Mouse (Mus musculus) forebrain, postnatal 0 days (tissue): ENCODE measurements at regions not wholly inside any gene's neighbourhood (a gene's known extent, or its start where the extent isn't known, plus 50 kb on each side); places are given as distances from the start of the nearest gene placed in this dataset.

Experiments
- ATAC-seq: fragments of 200-750 bp; cut with Nextera tagmentation; 2 replicates; pipeline ENCODE4 v1.8.0; 2017; ENCODE audit warnings: mild to moderate bottlenecking, moderate library complexity
- DNase-seq: peaks from one replicate; pipeline ENCODE4 v3.0.0-alpha.2; 2015
- H3K27ac ChIP-seq: fragments of 300-500 bp; sonication (generic); 2 replicates; pipeline ENCODE4 v1.5.1; 2014; ENCODE audit warnings: low read depth, mild to moderate bottlenecking, antibody characterized with exemption, low read length, moderate library complexity, mixed read lengths
- H3K27me3 ChIP-seq: fragments of 300-500 bp; sonication (generic); 2 replicates; pipeline ENCODE4 v1.6.1; 2014; ENCODE audit warnings: mild to moderate bottlenecking, low read length, mixed read lengths; ENCODE audit not compliant: insufficient read depth
- H3K36me3 ChIP-seq: fragments of 300-500 bp; sonication (generic); 2 replicates; pipeline ENCODE4 v1.6.1; 2014; ENCODE audit warnings: mild to moderate bottlenecking, moderate library complexity; ENCODE audit not compliant: insufficient read depth
- H3K4me1 ChIP-seq: fragments of 300-500 bp; sonication (generic); 2 replicates; pipeline ENCODE4 v1.6.1; 2014; ENCODE audit warnings: antibody characterized with exemption; ENCODE audit not compliant: insufficient read depth
- H3K4me2 ChIP-seq: fragments of 300-500 bp; sonication (generic); 2 replicates; pipeline ENCODE4 v1.6.1; 2014; ENCODE audit warnings: low read depth, mild to moderate bottlenecking, moderate library complexity
- H3K4me3 ChIP-seq: fragments of 300-500 bp; sonication (generic); 2 replicates; pipeline ENCODE4 v1.5.1; 2014; ENCODE audit warnings: low read depth, low read length, mixed read lengths
- H3K9ac ChIP-seq: fragments of 300-500 bp; sonication (generic); 2 replicates; pipeline ENCODE4 v1.6.1; 2014; ENCODE audit warnings: mild to moderate bottlenecking
- H3K9me3 ChIP-seq: fragments of 300-500 bp; sonication (generic); 2 replicates; pipeline ENCODE4 v1.6.1; 2016; ENCODE audit warnings: low read length
- CTCF ChIP-seq: sonication (generic); IDR thresholded peaks from 2 replicates; pipeline ENCODE4 v1.5.1; 2016; ENCODE audit warnings: antibody characterized with exemption, control low read depth, low read depth
- WGBS: fragments of 180-500 bp; shearing (Covaris S2); extraction: QIAGEN DNeasy Blood & Tissue Kit; methylation state at CpG from one replicate; pipeline ENCODE4 v1.1.7; 2014; 5-methylcytosine and 5-hydroxymethylcytosine counted together

DNA sequence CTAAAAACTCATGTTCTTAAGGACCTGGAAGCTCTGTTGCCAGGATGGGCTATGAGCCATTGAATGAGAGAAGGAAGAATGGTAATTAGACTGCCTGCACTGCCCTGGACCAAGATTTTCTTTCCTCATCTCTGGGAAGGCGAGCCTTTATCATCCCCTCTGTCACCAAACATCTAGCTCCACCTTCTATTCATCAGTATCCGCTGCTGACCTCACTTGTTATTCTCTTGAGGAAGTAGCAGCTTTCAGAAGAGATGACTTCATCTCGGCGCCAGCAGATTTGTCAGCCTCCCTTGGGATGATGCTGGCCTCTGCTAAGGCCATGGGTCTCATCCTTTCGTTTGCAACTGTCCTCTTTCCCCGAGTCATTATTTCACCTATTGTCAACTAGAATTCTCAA is 67.5 kb upstream of the Tcf21 start:
- ATAC-seq (no peak), DNase-seq (no peak)
- H3K9me3 ChIP-seq: no peaks in the 10 kb centered on the region
- no peak overlapping the region for H3K4me2 ChIP-seq
- 79% methylated on average over 6 of the region's 6 CpGs for WGBS
- H3K36me3 ChIP-seq: no peaks in the 10 kb centered on the region
- H3K27me3 ChIP-seq: no peaks in the 10 kb centered on the region
- no peak overlapping the region for H3K9ac ChIP-seq
- no peaks in the 10 kb centered on the region for H3K4me1 ChIP-seq
- no peak overlapping the region for H3K27ac ChIP-seq
- no peak for TF ChIP-seq CTCF
- H3K4me3 ChIP-seq: no peak overlapping the region

DNA sequence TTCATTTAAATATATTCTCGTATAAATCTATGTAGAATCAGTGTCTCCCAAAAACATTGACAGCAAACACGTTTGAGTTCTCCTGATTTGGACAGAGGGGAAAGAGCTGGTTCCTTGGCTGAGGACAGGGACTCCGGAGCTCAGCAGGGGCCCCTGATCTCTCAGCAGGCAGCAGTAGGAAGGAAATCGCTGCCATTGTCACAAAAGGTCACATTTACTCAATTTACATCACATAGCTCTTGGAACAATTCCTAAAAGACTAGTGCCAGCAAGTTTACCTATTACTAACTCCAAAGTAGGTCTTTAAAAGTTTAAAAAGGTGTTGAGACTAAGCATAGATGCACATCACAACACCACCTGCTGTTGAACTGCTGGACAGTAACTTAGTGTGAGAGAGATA is 59.7 kb upstream of the Tcf21 start:
- H3K27me3 ChIP-seq: no peaks in the 10 kb centered on the region
- WGBS: 29% methylated on average over 4 of the region's 4 CpGs
- H3K36me3 ChIP-seq: no peaks in the 10 kb centered on the region
- DNase-seq (no peak), ATAC-seq (no peak)
- H3K27ac ChIP-seq: no peak overlapping the region
- TF ChIP-seq CTCF: no peak
- H3K4me3 ChIP-seq: no peak overlapping the region
- no peak overlapping the region for H3K9ac ChIP-seq
- H3K4me1 ChIP-seq: no peaks in the 10 kb centered on the region
- no peak overlapping the region for H3K4me2 ChIP-seq
- no peaks in the 10 kb centered on the region for H3K9me3 ChIP-seq

DNA sequence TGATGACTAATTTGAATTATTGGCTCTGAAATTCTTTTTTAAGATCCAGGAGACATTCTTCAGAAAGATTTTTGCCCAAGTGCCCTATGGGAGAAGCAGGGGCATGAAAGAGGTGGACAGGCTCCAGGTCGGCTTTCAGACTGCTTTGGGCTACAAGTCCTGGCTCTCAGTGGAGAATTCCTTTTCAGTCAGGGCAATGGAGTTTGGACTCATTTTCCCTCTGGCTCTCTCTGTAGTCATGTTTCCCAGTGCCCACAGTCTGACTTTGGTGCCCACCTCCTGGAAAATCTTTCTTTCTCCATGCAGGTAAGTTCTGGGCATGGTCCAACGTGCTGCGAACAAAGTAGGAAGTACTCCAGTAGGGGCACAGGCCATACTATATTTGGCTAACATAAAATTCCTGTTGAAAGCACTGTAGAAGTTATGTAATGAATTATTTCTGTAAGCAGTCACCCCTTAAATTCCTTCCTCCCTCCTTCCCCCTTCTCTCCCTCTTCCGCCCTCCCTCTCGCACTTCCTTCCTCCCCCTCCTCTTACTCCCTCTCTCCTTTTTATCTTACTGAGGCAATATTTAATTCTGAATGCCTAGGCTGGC is 57.7 kb upstream of the Tcf21 start:
- Histone ChIP-seq H3K4me3 (no peak overlapping the region), H3K27ac (no peak overlapping the region), H3K4me1 (no peaks in the 10 kb centered on the region), H3K4me2 (no peak overlapping the region), H3K36me3 (no peaks in the 10 kb centered on the region), H3K9ac (no peak overlapping the region), H3K9me3 (no peaks in the 10 kb centered on the region), H3K27me3 (no peaks in the 10 kb centered on the region)
- ATAC-seq (no peak), DNase-seq (no peak)
- TF ChIP-seq CTCF: no peak
- WGBS: 78% methylated on average over 5 of the region's 5 CpGs

DNA sequence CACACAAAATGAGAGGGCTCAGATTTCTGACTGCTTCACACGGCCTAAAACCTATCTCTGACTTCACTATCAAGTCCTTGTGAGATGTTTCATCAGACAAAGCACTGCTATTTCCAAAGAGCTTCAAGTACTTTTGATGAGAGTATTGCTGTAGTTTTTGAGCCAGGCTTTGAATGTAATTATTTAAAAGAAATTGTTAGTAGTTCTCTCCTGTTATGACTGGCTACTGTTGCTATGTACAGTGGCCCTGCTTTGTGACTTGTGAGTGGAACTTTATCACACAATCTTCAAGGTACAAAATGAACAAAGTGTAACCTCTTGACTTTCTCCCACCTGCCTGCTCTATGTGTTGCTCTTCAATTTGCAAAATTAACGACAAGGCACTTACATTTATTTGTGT is 57.1 kb upstream of the Tcf21 start:
- no peaks in the 10 kb centered on the region for H3K4me1 ChIP-seq
- no peak overlapping the region for H3K27ac ChIP-seq
- no peaks in the 10 kb centered on the region for H3K36me3 ChIP-seq
- ATAC-seq: no peak
- H3K4me3 ChIP-seq: no peak overlapping the region
- 74% methylated on average over 2 of the region's 2 CpGs for WGBS
- no peak overlapping the region for H3K4me2 ChIP-seq
- H3K27me3 ChIP-seq: no peaks in the 10 kb centered on the region
- no peak for TF ChIP-seq CTCF
- no peaks in the 10 kb centered on the region for H3K9me3 ChIP-seq
- DNase-seq: no peak
- H3K9ac ChIP-seq: no peak overlapping the region

DNA sequence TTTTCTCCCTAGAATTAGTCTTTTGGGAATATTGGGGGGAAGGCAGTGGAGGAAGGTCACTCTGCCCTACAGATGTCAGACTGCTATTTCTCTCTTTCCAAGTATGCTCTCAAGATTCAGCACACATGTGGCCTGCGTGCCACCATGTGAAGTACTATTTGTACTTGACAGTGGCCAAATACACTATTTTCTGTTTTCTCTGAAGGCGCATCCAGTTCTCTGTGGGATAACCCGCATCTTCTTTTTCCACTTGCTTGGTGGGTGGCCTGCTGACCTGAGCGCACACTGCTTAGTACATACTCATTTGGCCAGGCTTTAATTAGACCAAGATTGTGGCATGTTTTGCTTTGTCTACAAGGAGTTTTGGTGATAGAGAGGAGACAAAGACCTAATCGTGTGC is 55.7 kb upstream of the Tcf21 start:
- Histone ChIP-seq H3K27me3 (no peaks in the 10 kb centered on the region), H3K4me2 (no peak overlapping the region), H3K9ac (no peak overlapping the region), H3K27ac (no peak overlapping the region), H3K36me3 (no peaks in the 10 kb centered on the region), H3K9me3 (no peaks in the 10 kb centered on the region), H3K4me3 (no peak overlapping the region), H3K4me1 (no peaks in the 10 kb centered on the region)
- DNase-seq (no peak), ATAC-seq (no peak)
- no peak for TF ChIP-seq CTCF
- WGBS: 73% methylated on average over 5 of the region's 5 CpGs

DNA sequence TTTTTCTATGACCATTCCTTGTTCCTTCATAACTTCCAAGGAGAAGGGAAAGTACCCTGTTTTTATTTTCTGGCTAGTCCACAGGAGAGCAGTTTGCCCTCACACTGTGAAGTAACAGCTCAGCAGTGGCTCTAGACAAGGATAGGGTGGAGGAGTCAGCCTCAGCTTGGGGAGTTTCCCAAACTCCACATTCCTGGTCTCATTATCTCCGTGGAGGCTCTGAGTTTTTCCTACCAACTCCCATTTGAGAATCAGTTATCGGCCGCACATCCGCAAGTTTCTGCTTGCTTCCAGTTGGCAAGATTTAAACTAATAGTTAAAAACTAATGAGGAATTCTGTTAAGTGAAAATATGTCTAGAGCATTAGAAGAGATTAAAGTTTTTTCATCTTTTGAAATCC is 55.2 kb upstream of the Tcf21 start:
- H3K27ac ChIP-seq: no peak overlapping the region
- no peak overlapping the region for H3K4me2 ChIP-seq
- no peak for TF ChIP-seq CTCF
- no peaks in the 10 kb centered on the region for H3K36me3 ChIP-seq
- H3K9ac ChIP-seq: no peak overlapping the region
- WGBS: 67% methylated on average over 4 of the region's 4 CpGs
- no peaks in the 10 kb centered on the region for H3K27me3 ChIP-seq
- H3K4me1 ChIP-seq: no peaks in the 10 kb centered on the region
- no peak for DNase-seq
- H3K4me3 ChIP-seq: no peak overlapping the region
- ATAC-seq: no peak
- no peaks in the 10 kb centered on the region for H3K9me3 ChIP-seq
